Mouse (Mus musculus) c-Kit-positive CD71-positive TER-119-positive erythroid progenitor cells, embryonic 14.5 days (primary cell): ENCODE data around the gene Nxnl1.

Source experiments
- DNase-seq: peaks from one replicate; pipeline ENCODE4 v3.0.0-alpha.2; 2013; ENCODE audit warnings: low spot score

The Nxnl1 gene

DNA sequence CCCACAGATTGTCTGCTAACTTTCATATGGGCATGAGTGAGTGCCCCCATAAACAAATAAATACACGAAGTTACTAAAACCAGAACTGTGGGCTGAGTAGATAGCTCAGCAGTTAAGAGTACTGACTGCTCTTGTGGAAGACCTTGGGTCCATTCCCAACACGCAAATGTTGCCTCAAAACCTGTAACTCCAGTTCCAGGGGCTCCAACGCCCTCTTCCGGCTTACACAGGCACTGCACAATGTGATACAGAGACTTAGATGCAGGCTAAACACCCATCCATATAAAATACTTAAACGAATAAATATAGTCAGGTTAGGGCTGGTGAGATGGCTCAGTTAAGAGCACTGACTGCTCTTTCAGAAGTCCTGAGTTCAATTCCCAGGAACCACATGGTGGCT, 51.4 kb downstream of the Nxnl1 start:
- no peak for DNase-seq

- no peak for DNase-seq
Observed at GRCm38 (mm10) chr8:71513018-71513754, 53.2 kb downstream of the Nxnl1 start.

DNA sequence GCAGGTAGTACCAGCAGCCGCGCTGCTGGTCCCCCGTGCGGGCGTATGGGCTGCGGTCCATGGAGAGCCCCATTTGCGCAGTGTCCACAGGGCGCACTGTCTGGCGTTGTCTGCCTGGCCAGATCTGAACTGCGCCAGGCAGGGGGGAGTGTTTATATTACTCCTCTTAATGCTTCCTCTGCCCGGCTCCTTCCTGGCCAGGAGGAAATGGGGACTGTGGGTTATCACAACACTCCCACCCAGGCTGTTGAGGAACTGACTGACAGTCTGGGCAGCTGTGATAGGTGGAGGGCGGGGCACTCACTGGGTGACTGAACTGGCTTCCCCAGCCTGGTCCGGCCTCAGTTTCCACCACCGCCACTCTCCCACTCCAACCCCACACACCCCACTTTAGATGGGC, 54.8 kb downstream of the Nxnl1 start, which contains the start of gene Plvap:
TSS of gene Plvap (minus strand) at position 109 of the 400 bp plus-strand sequence.
- peak; percentile 55 for DNase-seq
